Mouse (Mus musculus) testis, adult 2 months (tissue): ENCODE measurements around the gene Apod.

Experiments
- CTCF ChIP-seq: fragments of 200-500 bp; IDR thresholded peaks from 2 replicates; pipeline ENCODE4 v1.5.1; 2012; ENCODE audit warnings: low read depth, mild to moderate bottlenecking, inconsistent platforms, low read length, moderate library complexity; ENCODE audit not compliant: control insufficient read depth, insufficient read depth, insufficient replicate concordance
- POLR2A ChIP-seq: fragments of 200-500 bp; IDR thresholded peaks from 2 replicates; pipeline ENCODE4 v1.6.1; 2012; ENCODE audit warnings: low read depth, mild to moderate bottlenecking, inconsistent platforms, low read length, moderate library complexity; ENCODE audit not compliant: control insufficient read depth

- TF ChIP-seq POLR2A (no peak), CTCF (no peak)
Measured at GRCm38 (mm10) chr16:31319316-31319715, 4.7 kb upstream of the Apod start.
